Mouse (Mus musculus): ENCODE results near the gene Pecam1.

GRCm38 (mm10) chr11:106609731-106610130 is 140.7 kb downstream of the Pecam1 start:
- TF ChIP-seq EP300 (IDR thresholded peaks at IDR 0.05; ENCODE audit: low read depth) (no peak), CTCF (IDR thresholded peaks at IDR 0.05; ENCODE audit: low read depth) (no peak)
